Mouse (Mus musculus) gastrocnemius, adult 2 months (tissue): ENCODE measurements at regions not wholly inside any gene's neighbourhood (a gene's known extent, or its start where the extent isn't known, plus 50 kb on each side); places are given as distances from the start of the nearest gene placed in this dataset.
A peak's percentile ranks its signal among the peaks of the same experiment; 100 is the strongest.

Source experiments
- DNase-seq: peaks from one replicate; pipeline ENCODE4 v3.0.0; 2022
- H3K27ac ChIP-seq: fragments of 200-600 bp; 2 replicates; pipeline ENCODE4 v1.8.1; 2022; ENCODE audit warnings: mild to moderate bottlenecking
- H3K4me3 ChIP-seq: fragments of 200-600 bp; 2 replicates; pipeline ENCODE4 v1.8.1; 2022; ENCODE audit warnings: mild to moderate bottlenecking, moderate library complexity
- CTCF ChIP-seq: fragments of 200-600 bp; IDR thresholded peaks from 2 replicates; pipeline ENCODE4 v1.8.1; 2022; ENCODE audit warnings: antibody characterized with exemption, mild to moderate bottlenecking, moderate library complexity
- intact Hi-C: fragments of 180-260 bp; cut with DNase I; formaldehyde crosslinking; loops from one replicate; pipeline ENCODE4 v1.15.1; 2025

DNA sequence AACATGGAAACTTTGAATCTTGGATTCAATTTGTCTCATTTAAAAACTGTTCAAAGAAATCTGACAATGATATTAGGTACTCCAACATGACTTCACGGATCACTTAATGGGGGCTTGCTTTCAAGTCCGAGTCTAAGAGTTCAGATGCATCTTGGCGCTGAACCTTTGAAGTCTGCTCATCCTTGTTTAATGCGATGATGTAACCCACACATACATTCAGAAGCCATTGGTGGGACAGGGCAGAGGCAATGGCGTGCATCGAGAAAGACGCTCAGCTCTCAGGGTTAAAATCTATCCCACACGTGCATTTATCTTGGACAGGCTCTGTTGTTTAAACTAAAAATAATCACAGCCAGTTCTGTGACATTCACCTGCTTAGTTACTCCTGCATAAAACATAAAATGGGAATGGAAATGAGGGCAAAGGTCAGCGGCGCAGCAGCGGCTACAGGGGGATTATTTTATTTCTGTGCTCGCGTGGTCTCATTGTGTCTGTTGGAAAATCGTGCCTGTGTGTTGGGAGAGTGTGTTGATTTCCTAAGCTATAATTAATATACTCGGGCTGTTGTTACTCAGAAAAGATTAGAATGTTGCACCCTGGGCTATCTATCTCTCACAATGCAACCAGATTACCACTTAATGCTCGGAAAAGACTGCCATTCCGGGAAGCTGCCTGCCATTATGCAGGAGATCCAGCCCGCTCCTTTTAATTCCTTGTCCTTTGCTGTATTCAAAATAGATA is 754.5 kb downstream of the Nedd1 start:
- Histone ChIP-seq H3K27ac (no peak overlapping the region), H3K4me3 (no peak overlapping the region)
- TF ChIP-seq CTCF: no peak
- intact Hi-C loops: no loop called here
- DNase-seq: no peak

DNA sequence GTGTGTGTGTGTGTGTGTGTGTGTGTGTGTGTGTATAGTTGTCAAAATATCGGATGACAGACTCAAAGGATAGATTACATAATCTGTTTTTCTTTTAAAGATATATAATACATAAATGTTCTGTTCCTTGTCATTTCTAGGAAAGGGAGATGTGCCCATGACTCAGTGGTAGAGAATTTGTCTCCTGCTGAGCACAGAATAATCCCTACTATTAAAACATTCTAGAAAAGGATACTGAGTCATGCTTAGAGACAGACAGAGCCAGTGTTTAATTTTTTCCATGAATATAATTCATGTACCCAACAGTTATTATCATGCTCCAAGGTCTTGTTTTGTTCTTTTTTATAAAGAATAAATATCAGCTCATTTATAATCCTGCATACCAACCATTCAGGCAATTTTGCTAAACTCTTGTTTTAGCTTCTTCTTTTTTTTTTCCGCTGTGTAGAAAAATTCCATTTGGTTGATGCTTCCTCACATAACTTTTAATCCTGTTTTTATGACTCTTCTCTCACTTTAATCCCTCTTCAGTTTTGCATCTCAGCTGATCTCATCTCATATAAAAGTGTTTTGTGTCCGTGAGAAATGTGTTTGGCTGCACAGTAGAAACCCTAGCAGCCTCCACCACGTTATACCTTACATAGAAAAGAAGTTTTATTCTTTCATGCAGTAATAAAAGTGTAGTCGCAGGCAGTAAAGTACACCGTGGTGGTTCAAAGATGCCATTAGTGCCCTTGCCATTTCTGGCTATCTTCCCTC is 762.3 kb downstream of the Nedd1 start:
- Histone ChIP-seq H3K27ac (no peak overlapping the region), H3K4me3 (no peak overlapping the region)
- no peak for DNase-seq
- TF ChIP-seq CTCF: no peak
- intact Hi-C loops: no loop called here

DNA sequence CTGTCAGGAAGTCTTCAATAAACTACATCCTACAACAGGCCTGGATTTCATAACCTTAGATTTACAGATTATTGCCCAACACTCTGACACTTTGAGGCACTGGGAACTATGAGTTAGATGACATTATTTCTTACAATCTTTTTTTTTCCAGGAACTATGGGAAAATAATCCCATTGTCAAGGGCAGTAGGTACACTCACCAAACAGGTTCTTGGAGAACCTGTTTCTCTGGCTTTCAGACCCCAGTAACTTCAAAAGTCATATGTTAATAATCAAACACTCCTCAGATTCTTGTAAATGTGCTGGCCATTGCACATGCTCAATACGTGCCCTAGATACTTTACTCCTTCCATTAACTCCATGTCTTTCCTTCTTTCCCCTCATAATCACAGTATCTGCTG is 769.1 kb downstream of the Nedd1 start:
- Histone ChIP-seq H3K27ac (no peak overlapping the region), H3K4me3 (no peak overlapping the region)
- intact Hi-C loops: no loop called here
- no peak for DNase-seq
- no peak for TF ChIP-seq CTCF

DNA sequence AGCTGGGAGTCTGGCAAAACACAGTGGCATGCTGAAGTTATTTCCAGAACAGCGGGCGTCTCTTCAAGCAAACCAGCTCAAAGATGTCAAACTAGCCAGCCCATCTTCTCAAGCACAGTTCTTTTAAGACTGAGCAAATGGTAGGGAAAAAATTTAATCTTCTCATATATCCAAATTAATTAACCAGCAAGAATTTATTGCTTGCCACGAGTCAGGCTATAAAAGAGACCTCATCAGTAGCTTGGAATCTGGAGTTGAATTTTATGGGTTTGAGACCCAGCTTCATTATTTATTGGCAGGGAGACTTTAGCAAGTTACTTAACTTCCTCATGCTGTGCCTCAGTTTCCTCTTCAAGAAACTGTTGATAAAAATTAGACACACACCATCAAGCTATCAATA is 742.5 kb upstream of the Tmpo start:
- intact Hi-C loops: no loop called here
- DNase-seq: no peak
- TF ChIP-seq CTCF: no peak
- no peak overlapping the region for H3K4me3 ChIP-seq
- no peak overlapping the region for H3K27ac ChIP-seq

DNA sequence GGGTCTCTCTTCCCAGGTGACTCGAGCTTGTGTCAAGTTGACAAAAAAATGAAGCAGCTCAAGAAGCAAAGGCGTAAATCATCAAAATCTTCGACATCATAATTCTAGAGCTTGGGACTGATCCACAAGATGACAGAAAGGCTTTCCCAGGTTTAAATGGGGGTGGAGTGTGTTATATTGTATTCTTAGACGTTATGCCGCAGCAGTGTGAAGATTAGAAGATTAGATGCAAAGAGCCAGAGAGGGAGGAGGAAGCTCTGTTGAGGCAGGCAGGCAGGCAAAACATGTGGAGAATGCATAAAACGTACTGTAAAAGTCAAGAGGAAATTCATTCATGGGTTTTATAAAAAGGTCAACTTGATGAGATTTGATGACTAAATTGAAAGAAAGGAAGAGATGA is 708.7 kb upstream of the Tmpo start:
- Histone ChIP-seq H3K27ac (no peak overlapping the region), H3K4me3 (no peak overlapping the region)
- DNase-seq: no peak
- intact Hi-C loops: no loop called here
- no peak for TF ChIP-seq CTCF

DNA sequence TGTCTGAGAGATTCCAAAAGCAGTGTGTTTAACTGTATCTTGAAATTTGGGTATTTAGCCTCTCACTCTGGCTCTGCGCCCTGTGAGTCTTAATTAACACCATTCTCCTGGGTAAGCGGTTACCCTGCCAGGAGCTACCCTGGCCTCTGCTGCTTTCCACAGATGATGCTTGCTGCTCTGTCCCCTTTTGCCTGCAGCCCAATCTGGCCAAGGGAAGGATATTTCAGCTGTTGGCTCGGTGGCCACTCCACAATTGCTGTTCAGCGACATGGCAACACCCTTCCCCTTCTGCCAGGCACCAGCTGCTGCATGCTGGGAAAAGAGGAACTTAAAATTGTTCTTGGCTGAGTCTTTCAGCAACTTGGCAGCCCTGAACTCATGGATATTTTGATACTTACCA is 707.4 kb upstream of the Tmpo start:
- Histone ChIP-seq H3K27ac (no peak overlapping the region), H3K4me3 (no peak overlapping the region)
- intact Hi-C loops: no loop called here
- peak; percentile 30 for DNase-seq
- TF ChIP-seq CTCF: no peak

DNA sequence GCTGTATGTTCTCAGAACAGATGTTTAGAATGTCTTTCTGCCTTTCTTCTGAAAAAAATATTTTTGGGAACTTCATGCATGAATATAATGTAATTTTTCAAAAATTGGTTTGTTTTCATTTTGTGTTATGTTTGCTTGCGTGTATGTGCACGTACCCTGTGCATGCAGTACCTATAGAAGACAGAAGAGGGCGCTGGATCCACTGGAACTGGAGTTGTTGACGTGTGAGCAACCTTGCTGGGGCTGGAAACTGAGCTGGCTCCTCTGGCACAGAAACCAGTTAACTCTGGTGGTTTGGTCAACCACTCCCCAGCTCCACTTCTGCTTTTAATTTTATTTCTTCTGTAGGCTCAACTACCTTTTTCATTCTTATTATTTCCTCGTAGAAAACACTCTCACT is 702.0 kb upstream of the Tmpo start:
- intact Hi-C loops: no loop called here
- no peak for DNase-seq
- no peak overlapping the region for H3K27ac ChIP-seq
- no peak overlapping the region for H3K4me3 ChIP-seq
- TF ChIP-seq CTCF: peak; percentile 54

DNA sequence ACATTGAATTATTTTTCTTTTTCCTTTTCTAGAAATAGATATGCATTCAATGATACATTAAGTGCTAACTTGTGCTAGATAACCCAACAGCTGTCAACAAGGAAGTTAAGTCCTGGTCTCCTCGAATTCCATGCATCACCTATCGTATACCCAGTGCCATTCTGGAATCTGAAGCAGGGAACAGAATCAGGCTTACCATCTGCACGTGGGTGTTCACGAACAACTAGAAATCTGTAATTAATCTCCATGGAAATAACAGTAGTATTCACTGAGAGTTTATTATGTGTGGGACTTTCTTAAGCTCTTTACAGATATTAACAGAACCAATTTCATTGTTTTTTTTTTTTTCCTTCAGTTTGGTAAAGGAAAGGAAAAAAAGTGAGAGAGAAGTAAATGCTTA is 701.4 kb upstream of the Tmpo start:
- TF ChIP-seq CTCF: no peak

DNA sequence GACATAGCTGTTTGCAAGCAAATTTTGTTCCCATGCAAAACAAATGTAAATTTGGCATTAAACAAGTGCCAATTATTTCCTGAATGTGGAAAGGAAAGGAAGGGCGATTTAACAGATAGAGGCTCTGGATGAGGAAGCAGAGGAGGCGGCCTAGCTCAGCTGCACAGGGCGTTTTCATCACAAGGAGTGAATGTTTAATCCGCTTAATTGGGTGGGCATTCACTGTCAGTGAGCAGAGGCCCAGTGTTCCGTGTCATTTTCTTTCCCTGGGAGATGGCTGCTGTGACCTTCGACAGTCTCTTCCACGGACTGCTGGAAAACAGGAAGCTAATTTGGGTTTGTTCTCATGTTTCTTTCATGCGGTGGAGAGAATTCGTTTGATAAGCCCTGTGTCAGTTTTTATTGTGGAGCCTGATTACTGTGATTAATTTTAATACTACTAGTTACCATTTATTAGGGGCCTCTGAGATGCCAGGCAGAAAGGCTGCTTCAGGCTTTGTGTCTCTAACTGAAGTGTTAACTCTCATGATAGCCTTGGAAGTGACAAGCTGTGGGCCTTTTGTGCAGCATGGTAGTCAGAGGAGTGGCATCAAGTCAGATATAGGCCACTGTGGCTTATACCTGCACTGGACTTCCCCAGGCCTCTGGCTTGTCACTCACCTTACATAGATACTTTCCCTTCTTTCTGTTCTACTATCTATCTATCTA is 700.6 kb upstream of the Tmpo start:
- no peak for DNase-seq
- TF ChIP-seq CTCF: no peak
- intact Hi-C loops: no loop called here
- H3K4me3 ChIP-seq: no peak overlapping the region
- H3K27ac ChIP-seq: no peak overlapping the region

More for the DNA sequence above, 701.4 kb upstream of the Tmpo start:
- DNase-seq: no peak
- H3K27ac ChIP-seq: no peak overlapping the region
- no peak overlapping the region for H3K4me3 ChIP-seq
- intact Hi-C loops: no loop called here

DNA sequence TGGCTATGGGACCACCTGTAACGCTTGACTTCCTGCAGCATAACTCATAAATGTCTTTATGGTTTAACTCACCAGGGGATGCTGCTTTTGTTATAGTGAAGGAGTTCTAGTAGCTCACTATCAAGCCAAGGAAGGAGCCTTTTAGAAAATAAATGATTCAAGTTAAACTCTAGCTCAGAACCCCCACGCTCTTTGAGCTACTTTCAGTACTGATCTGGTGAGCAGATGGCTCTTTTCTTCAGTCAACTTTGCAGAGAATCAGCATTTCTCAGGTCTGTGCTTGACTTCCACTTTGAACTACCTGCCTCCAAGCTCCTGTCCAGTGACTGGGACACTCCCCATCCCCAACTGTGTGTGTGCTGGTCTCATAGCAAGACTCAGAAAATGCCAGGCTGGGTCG is 694.3 kb upstream of the Tmpo start:
- intact Hi-C loops: no loop called here
- H3K4me3 ChIP-seq: no peak overlapping the region
- no peak for DNase-seq
- no peak overlapping the region for H3K27ac ChIP-seq
- TF ChIP-seq CTCF: no peak

DNA sequence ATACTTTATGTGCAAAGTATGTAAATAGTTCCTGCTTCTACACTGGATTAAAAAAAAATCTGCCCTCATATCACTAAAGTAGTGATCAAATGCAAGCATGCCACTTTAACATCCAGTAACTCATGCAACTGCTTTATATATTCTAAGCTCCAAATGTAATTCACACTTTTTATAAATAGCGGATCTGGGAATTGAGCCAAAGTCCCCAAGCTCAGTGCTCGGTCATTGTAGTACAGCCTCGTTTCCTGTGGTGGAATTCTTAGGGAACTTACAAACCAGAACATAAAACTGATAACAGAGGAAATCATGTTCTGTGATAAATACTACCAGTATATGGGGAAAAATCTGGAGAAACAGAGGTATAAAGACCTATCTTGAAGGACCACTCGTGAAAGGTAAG is 690.1 kb upstream of the Tmpo start:
- intact Hi-C loops: no loop called here
- no peak for DNase-seq
- H3K4me3 ChIP-seq: no peak overlapping the region
- H3K27ac ChIP-seq: no peak overlapping the region
- TF ChIP-seq CTCF: no peak

DNA sequence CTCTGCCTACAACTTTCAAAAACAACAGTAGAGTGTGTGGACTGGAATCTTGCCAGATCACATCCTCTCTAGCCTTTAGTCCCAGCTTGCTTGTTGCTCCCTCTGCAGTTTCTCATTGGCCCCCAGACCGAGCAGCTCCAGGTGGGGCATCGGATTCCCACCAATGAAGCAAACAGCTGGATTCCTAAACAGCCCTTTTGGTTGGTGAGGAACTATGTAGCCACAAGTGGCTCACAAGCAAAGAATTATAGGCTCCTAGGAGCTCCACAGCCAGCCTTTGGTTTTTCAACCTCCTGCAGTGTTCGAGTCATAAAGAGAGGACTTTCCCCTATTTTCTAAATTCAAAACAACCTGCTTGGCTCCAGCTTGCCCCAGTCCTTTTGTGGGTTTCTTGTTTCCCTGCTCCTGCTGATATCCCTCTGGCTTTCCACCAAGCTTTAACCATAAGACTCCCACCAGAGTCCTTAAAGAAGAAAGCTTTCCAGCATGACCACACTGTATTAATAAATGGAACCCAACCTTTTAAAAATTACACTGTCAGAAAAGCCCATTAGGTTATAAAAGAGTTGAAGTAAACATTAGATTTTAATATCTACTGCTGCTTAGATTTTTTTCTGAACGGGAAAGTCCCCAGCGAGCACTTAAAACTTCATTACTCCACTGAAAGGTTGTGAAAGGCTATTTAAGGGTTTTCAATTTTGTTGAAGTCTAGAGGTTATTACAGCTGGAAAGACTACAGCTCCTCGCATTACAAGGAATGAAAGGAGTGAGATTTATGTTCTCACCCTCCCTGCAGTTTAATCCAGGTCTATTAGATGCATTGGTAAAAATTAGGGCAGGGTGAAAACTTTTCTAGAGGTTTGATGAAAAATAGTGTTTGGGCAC is 677.8 kb upstream of the Tmpo start:
- DNase-seq: no peak
- no peak overlapping the region for H3K4me3 ChIP-seq
- TF ChIP-seq CTCF: no peak
- no peak overlapping the region for H3K27ac ChIP-seq
- intact Hi-C loops: no loop called here
